Mouse (Mus musculus) hindbrain, embryonic 15.5 days (tissue): ENCODE data around the gene Gbx1. TPM values are rescaled to one million over a fixed set of nuclear protein-coding genes. Genes with fewer than 3 reads are reported as not detected.
A peak's percentile ranks its signal among the peaks of the same experiment; 100 is the strongest.

Experiments
- ATAC-seq: fragments of 200-750 bp; cut with Nextera tagmentation; 2 replicates; pipeline ENCODE4 v1.8.0; 2017; ENCODE audit warnings: low read depth, moderate number of reproducible peaks, moderate TSS enrichment; ENCODE audit not compliant: low FRiP score
- H3K27ac ChIP-seq: fragments of 300-500 bp; sonication (generic); replicated peaks from 2 replicates; pipeline ENCODE4 v1.5.1; 2015; ENCODE audit warnings: mild to moderate bottlenecking, inconsistent platforms
- H3K27me3 ChIP-seq: fragments of 300-500 bp; sonication (generic); 2 replicates; pipeline ENCODE4 v1.6.1; 2015; ENCODE audit warnings: control low read depth, inconsistent platforms
- H3K36me3 ChIP-seq: fragments of 300-500 bp; sonication (generic); 2 replicates; pipeline ENCODE4 v1.6.1; 2015; ENCODE audit warnings: control low read depth, inconsistent platforms
- H3K4me1 ChIP-seq: fragments of 300-500 bp; sonication (generic); replicated peaks from 2 replicates; pipeline ENCODE4 v1.6.1; 2015; ENCODE audit warnings: control low read depth, inconsistent platforms
- H3K4me2 ChIP-seq: fragments of 300-500 bp; sonication (generic); 2 replicates; pipeline ENCODE4 v1.6.1; 2015; ENCODE audit warnings: moderate library complexity, mild to moderate bottlenecking, inconsistent platforms
- H3K4me3 ChIP-seq: fragments of 300-500 bp; sonication (generic); 2 replicates; pipeline ENCODE4 v1.5.1; 2015; ENCODE audit warnings: mild to moderate bottlenecking, inconsistent platforms
- H3K9ac ChIP-seq: fragments of 300-500 bp; sonication (generic); 2 replicates; pipeline ENCODE4 v1.6.1; 2015; ENCODE audit warnings: inconsistent platforms
- H3K9me3 ChIP-seq: fragments of 300-500 bp; sonication (generic); 2 replicates; pipeline ENCODE4 v1.6.1; 2016; ENCODE audit warnings: control low read depth, inconsistent platforms
- WGBS: fragments of 180-500 bp; shearing (Covaris S2); methylation state at CpG from one replicate; pipeline ENCODE4 v1.1.7; 2015; 5-methylcytosine and 5-hydroxymethylcytosine counted together
- polyA plus RNA-seq: library from polyadenylated mRNA; unstranded; fragments of >200 nt; fragmentation: Nextera tagmentation; extraction: Ambion mirVana; gene quantifications from 2 replicates; pipeline ENCODE4 v1.2.1, GENCODE M21; 2015

Gbx1 gene
- polyA plus RNA-seq, 1 experiment from 2014 or later: 8.8 TPM

- no peak for ATAC-seq
- no peaks in the 10 kb centered on the region for H3K9me3 ChIP-seq
- peaks cover 58% of the 10 kb centered on the region for H3K36me3 ChIP-seq
- 82% methylated on average over 16 of the region's 16 CpGs for WGBS
- no peak overlapping the region for H3K27ac ChIP-seq
- no peak overlapping the region for H3K4me3 ChIP-seq
- no peak overlapping the region for H3K4me2 ChIP-seq
- peaks cover 48% of the 10 kb centered on the region for H3K4me1 ChIP-seq
- no peaks in the 10 kb centered on the region for H3K27me3 ChIP-seq
- no peak overlapping the region for H3K9ac ChIP-seq
These were observed 34.3 kb downstream of the Gbx1 start for GRCm38 (mm10) chr5:24492546-24493285.

GRCm38 (mm10) chr5:24490413-24490920, 36.5 kb downstream of the Gbx1 start:
- Histone ChIP-seq H3K4me1 (peaks cover 42% of the 10 kb centered on the region), H3K9ac (no peak overlapping the region), H3K9me3 (no peaks in the 10 kb centered on the region), H3K36me3 (peaks cover 62% of the 10 kb centered on the region), H3K4me2 (no peak overlapping the region), H3K27me3 (no peaks in the 10 kb centered on the region), H3K4me3 (no peak overlapping the region), H3K27ac (peak overlapping the region; percentile 64)
- ATAC-seq: 0 out of 2 replicates have a peak, but pooled peaks have one; percentile 13
- WGBS: 54% methylated on average over 14 of the region's 14 CpGs

- Histone ChIP-seq H3K4me1 (peaks cover 50% of the 10 kb centered on the region), H3K4me3 (no peak overlapping the region), H3K9ac (no peak overlapping the region), H3K4me2 (no peak overlapping the region), H3K9me3 (no peaks in the 10 kb centered on the region), H3K27ac (0 out of 2 replicates have a peak overlapping the region, but pooled peaks have one; percentile 9), H3K27me3 (no peaks in the 10 kb centered on the region), H3K36me3 (peaks cover 43% of the 10 kb centered on the region)
- 83% methylated on average over 5 of the region's 5 CpGs for WGBS
- ATAC-seq: no peak
These were observed 40.3 kb downstream of the Gbx1 start for GRCm38 (mm10) chr5:24486738-24487137.

DNA sequence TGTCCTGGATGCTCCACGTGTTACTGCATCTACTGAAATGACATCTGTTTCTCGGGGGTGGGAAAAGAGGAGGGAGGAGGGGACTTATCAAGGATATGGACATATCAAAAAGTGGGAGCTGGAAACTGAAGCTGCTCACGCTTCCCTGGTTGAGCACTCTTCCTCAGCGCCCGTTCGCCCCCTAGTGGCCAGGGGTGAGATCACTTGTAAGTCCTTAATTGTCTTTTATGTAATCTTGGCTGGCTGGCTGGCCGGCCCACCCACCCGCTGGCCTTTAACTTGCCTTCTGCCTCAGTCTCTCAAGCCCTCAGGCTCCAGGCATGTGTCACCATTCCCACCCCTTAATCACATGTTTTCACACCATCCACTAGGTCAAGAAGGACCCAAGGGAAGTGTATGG, 40.9 kb downstream of the Gbx1 start:
- ATAC-seq: no peak
- H3K27me3 ChIP-seq: no peaks in the 10 kb centered on the region
- H3K9ac ChIP-seq: no peak overlapping the region
- peak overlapping the region; percentile 56; the same call in 1 of the 2 replicates for H3K27ac ChIP-seq
- H3K4me3 ChIP-seq: no peak overlapping the region
- peaks cover 56% of the 10 kb centered on the region for H3K4me1 ChIP-seq
- H3K9me3 ChIP-seq: no peaks in the 10 kb centered on the region
- peaks cover 38% of the 10 kb centered on the region for H3K36me3 ChIP-seq
- 3% methylated on average over 8 of the region's 8 CpGs for WGBS
- H3K4me2 ChIP-seq: no peak overlapping the region

DNA sequence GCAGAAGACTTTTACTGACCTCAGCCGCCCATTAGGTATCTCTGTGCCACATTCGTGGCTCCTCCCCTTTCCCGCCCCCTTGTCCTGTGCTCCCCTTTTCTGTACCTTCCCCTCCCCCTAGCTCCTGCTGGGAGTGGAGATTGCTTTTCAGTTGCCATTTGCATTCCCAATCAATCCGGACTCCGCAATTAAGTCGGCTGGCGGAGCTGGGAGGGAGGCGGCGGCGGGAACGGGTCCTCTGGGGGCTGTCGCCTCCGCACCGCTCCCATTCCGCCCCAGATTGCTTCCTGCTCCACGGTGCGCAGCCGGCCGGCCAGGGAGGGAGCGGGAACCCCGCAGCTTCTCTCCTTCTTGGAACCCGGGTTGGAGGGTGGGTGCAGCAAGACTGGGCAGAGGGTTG, 42.0 kb downstream of the Gbx1 start:
- H3K4me1 ChIP-seq: peaks cover 48% of the 10 kb centered on the region
- H3K27me3 ChIP-seq: no peaks in the 10 kb centered on the region
- no peak overlapping the region for H3K4me3 ChIP-seq
- peak overlapping the region; percentile 40 for H3K4me2 ChIP-seq
- H3K9me3 ChIP-seq: no peaks in the 10 kb centered on the region
- H3K9ac ChIP-seq: 0 out of 2 replicates have a peak overlapping the region, but pooled peaks have one; percentile 11
- peak overlapping the region; percentile 56 for H3K27ac ChIP-seq
- H3K36me3 ChIP-seq: peaks cover 34% of the 10 kb centered on the region
- 0 out of 2 replicates have a peak, but pooled peaks have one; percentile 7 for ATAC-seq
- WGBS: 16% methylated on average over 22 of the region's 22 CpGs

DNA sequence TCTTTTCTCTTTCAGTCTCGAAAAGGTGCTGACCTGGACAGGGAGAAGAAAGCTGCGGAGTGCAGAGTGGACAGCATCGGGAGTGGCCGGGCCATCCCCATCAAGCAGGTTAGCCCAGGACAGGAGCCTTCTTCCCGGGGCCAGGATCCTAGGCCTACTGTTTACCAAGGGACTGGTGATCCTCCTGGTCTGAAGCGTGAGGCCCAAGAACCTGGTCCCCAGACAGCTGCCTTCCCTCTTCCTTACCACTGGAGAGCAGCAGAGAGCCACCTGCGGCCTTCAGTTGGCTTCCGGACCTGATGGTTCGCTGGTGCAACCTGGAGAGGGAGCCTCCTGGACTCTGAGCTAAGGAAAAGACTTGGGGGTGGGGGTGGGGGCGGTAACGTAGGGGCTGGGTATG, 43.7 kb downstream of the Gbx1 start:
- WGBS: 19% methylated on average over 11 of the region's 11 CpGs
- Histone ChIP-seq H3K4me2 (no peak overlapping the region), H3K9me3 (no peaks in the 10 kb centered on the region), H3K4me1 (peaks cover 43% of the 10 kb centered on the region), H3K27ac (no peak overlapping the region; the same call in 1 of the 2 replicates), H3K27me3 (no peaks in the 10 kb centered on the region), H3K36me3 (peaks cover 33% of the 10 kb centered on the region), H3K9ac (no peak overlapping the region), H3K4me3 (no peak overlapping the region)
- ATAC-seq: peak; percentile 17; the same call in 1 of the 2 replicates

GRCm38 (mm10) chr5:24482247-24483079, 44.5 kb downstream of the Gbx1 start:
- Histone ChIP-seq H3K27me3 (no peaks in the 10 kb centered on the region), H3K9me3 (no peaks in the 10 kb centered on the region), H3K4me1 (peaks cover 40% of the 10 kb centered on the region), H3K4me3 (no peak overlapping the region), H3K36me3 (peaks cover 35% of the 10 kb centered on the region), H3K9ac (no peak overlapping the region), H3K27ac (no peak overlapping the region), H3K4me2 (no peak overlapping the region)
- ATAC-seq: 0 out of 2 replicates have a peak, but pooled peaks have one; percentile 1
- WGBS: 44% methylated on average over 39 of the region's 41 CpGs

GRCm38 (mm10) chr5:24481647-24482046, 45.4 kb downstream of the Gbx1 start:
- no peaks in the 10 kb centered on the region for H3K27me3 ChIP-seq
- WGBS: 0% methylated on average over 3 of the region's 4 CpGs
- no peak overlapping the region for H3K9ac ChIP-seq
- ATAC-seq: peak; percentile 4; the same call in 1 of the 2 replicates
- H3K4me1 ChIP-seq: peaks cover 36% of the 10 kb centered on the region
- peaks cover 39% of the 10 kb centered on the region for H3K36me3 ChIP-seq
- no peak overlapping the region for H3K4me3 ChIP-seq
- no peaks in the 10 kb centered on the region for H3K9me3 ChIP-seq
- H3K27ac ChIP-seq: no peak overlapping the region
- H3K4me2 ChIP-seq: no peak overlapping the region

GRCm38 (mm10) chr5:24477909-24478308, 49.1 kb downstream of the Gbx1 start:
- Histone ChIP-seq H3K4me3 (no peak overlapping the region), H3K4me2 (no peak overlapping the region), H3K9me3 (no peaks in the 10 kb centered on the region), H3K4me1 (peaks cover 42% of the 10 kb centered on the region), H3K36me3 (peaks cover 37% of the 10 kb centered on the region), H3K9ac (no peak overlapping the region), H3K27me3 (peaks cover 6% of the 10 kb centered on the region; the same call in 1 of the 2 replicates), H3K27ac (no peak overlapping the region)
- WGBS: 74% methylated on average over 9 of the region's 9 CpGs
- ATAC-seq: no peak

GRCm38 (mm10) chr5:24475476-24476241, 51.3 kb downstream of the Gbx1 start:
- H3K4me3 ChIP-seq: peak overlapping the region; percentile 31; the same call in 1 of the 2 replicates
- no peak overlapping the region for H3K4me2 ChIP-seq
- peaks cover 37% of the 10 kb centered on the region for H3K36me3 ChIP-seq
- peak; percentile 32; the same call in 1 of the 2 replicates for ATAC-seq
- peaks cover 31% of the 10 kb centered on the region for H3K4me1 ChIP-seq
- WGBS: 72% methylated on average over 6 of the region's 6 CpGs
- H3K9ac ChIP-seq: no peak overlapping the region
- no peaks in the 10 kb centered on the region for H3K9me3 ChIP-seq
- peaks cover 6% of the 10 kb centered on the region; the same call in 1 of the 2 replicates for H3K27me3 ChIP-seq
- H3K27ac ChIP-seq: no peak overlapping the region

DNA sequence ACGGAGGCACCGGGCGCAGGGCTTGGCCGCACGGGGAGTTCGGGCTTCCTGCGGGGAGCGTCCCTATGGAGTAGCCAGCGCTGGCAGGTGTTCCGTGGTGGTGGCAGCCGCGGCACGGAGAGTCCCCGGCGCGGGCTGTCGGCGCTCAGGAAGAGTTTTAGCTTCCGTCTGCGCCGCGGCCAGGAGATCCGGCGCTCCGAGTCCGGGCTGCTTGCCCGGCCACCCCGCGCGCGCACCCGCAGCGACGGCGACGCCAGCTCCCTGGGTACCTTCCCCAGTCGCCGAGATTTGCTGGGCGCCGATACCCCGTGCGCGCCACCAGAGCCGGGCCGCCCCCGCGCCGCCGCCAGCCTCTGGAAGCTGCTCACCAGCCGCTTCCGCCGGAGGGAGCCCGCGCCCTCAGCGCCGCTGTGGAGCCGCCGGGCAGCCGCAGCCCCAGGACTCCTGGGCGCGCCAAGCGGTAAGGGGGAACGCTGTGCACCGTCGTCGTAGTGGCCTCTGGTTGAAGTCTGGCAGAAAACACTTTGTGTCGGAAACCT, 52.2 kb downstream of the Gbx1 start:
- Histone ChIP-seq H3K9ac (0 out of 2 replicates have a peak overlapping the region, but pooled peaks have one; percentile 23), H3K4me1 (peaks cover 36% of the 10 kb centered on the region), H3K4me3 (peak overlapping the region; percentile 31), H3K9me3 (no peaks in the 10 kb centered on the region), H3K36me3 (peaks cover 28% of the 10 kb centered on the region), H3K4me2 (peak overlapping the region; percentile 52), H3K27me3 (peaks cover 6% of the 10 kb centered on the region; the same call in 1 of the 2 replicates), H3K27ac (no peak overlapping the region)
- WGBS: 4% methylated on average over 66 of the region's 67 CpGs
- no peak for ATAC-seq
